Mouse (Mus musculus): ENCODE measurements at regions not wholly inside any gene's neighbourhood (a gene's known extent, or its start where the extent isn't known, plus 50 kb on each side); places are given as distances from the start of the nearest gene placed in this dataset.
A peak's percentile ranks its signal among the peaks of the same experiment; 100 is the strongest.

- no peak for DNase-seq (ENCODE audit: extremely low spot score, low spot score)
Observed at GRCm38 (mm10) chr17:64492614-64493269, 107.8 kb upstream of the Man2a1 start.

DNA sequence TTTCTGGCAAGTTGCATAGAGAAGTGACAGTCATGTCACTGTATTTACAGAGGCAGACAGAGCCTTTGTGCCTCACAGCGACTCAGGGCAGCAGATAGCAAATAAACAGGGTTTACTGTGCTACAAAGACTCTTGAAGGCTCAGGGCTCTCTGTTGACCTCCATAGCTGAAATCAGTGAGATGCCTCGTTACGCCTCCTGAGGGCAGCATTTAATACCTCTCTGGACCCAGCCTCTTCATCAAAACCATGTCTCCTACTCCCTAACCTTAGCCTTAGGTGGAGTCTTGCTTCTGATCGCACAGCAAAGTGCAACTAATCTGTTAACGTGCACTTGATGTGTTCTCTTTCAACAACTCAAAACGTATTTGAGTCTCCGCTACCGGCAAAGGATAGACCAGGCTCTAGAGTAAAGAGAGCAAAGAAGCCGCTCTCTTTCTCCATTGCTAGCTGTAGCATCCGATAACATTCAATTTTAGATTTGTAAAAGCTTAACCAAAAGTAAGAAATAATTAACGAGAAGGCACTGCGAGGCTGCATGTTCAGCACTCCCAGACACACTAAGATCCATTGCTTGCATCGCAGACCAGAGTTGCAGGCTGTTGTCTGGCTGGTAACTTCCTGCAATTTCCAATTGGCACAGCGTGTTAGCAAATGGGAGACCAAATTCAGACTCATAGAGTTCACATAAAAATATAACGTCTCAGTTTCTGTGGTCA lies 101.1 kb upstream of the Man2a1 start:
- peak; percentile 25 for DNase-seq (ENCODE audit: extremely low spot score, low spot score)

- no peak for DNase-seq (ENCODE audit: extremely low spot score, low spot score)
Observed at GRCm38 (mm10) chr17:64502376-64502775, 98.2 kb upstream of the Man2a1 start.

DNA sequence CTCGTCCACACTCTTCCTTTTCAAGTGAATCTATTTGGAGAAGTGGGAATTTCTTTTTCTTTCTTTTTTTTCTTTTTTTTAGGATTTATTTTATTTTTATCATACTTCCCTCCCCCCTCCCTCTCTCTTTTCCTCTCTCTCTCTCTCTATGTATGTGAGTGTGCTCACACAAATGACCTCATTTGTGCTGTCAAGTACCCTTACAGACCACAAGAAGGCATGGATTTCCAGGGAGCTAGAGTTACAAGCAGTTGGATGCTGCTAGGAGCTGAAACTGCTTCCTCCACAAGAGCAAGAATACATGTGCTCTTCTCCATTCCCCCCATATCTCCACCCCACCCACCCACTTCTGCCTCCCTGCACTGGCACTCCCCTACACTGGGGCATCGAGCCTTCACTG lies 94.6 kb upstream of the Man2a1 start:
- no peak for DNase-seq (ENCODE audit: extremely low spot score, low spot score)

DNA sequence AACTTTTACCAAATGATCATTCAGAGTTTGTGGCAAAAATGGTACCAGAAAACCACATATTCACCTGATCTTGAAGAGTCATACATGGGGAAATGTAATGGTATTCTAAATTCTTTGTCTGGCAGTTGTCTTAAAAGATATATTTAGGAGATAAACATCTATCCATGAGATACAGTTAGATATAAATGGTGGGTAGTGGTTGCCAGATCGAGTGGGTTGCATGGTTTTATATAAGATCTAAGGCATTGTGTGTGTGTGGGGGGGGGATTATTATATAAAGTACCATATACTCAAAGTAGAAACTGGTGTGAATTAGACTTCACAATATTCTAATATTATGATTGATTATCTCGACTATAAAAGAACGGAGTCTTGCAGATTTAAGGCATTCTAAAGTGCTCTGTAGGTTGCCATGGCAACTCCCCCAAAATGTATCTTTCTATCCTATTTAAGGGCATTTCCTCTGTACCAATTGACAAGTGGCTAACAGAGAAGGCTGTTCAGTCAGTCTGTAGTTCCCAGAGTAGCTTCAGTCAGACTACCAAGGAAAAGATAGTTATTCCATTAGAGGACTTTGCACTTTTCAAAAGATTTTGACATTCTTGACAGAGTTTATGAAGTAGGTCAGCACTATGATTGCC lies 89.3 kb upstream of the Man2a1 start:
- DNase-seq (ENCODE audit: extremely low spot score, low spot score): no peak

DNA sequence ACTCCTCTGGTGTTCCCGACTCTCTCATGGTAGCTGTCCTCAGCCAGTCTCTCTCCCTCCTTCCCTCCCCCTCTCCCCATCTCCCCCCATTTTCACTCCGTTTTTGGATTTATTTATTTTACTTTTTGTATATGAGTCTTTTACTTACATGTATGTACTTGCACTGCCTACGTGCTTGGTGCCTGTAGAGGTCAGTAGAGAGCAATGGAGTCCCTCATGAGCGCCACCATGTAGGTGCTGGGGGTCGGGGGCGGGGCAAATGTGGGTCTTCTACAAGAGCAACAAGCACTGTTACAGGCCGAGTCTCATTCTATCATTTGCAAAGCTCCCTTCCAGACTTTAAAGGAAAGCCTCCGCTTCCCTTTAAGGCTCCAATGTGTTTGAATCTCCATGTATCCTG lies 78.3 kb upstream of the Man2a1 start:
- DNase-seq (ENCODE audit: extremely low spot score, low spot score): no peak

DNA sequence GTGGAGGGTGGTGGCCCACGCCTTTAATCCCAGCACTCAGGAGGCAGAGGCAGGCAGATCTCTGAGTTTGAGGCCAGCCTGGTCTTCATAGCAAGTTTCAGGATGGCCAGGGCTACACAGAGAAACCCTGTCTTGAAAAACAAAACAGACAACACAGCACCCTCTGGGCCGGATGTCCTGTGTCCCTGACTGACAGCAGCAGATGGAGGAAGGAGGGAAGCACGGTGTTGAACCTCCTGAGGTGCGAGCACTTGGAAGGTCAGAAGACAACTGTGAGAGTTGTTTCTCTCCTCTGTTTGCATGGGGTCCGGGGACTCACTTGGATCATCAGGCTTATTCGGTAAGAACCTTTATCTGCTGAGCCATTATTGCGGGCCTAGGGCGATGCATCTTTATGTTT lies 76.6 kb upstream of the Man2a1 start:
- no peak for DNase-seq (ENCODE audit: extremely low spot score, low spot score)

GRCm38 (mm10) chr17:64527817-64528216 lies 72.7 kb upstream of the Man2a1 start:
- no peak for DNase-seq (ENCODE audit: extremely low spot score, low spot score)

GRCm38 (mm10) chr17:64528476-64528875 lies 72.1 kb upstream of the Man2a1 start:
- DNase-seq (ENCODE audit: extremely low spot score, low spot score): no peak

DNA sequence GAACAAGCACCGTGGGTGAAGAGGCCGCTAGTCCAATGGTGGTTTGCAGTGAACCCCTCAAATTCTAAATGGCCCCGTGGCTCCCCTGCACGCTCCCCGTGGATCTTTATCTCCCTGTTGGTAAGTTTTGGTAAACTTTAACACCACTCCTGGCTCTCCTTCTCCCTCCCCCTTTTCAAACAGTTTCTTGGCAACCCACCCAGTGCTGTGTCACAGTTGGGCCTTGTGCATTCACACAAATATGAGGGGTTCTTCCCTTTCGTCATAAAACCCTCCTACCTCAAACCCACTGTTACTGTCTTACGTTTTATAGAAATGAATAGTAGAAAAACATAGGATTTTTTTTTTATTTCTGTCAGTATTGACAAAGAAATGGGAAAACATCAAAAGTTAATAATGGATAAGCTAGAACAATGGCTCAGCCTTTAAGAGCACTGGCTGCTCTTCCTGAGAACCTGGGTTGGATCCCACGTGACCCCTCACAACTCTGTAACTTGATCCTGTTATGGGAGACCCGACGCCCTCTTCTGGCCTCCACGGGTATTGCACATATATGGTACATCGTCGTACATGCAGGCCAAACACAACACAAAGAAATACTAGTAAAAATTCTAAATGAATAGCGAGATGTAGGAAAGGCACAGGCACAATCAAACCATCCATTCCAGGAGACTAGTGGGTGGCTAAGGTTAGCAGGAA lies 71.1 kb upstream of the Man2a1 start:
- no peak for DNase-seq (ENCODE audit: extremely low spot score, low spot score)

GRCm38 (mm10) chr17:64531150-64531549 lies 69.4 kb upstream of the Man2a1 start:
- no peak for DNase-seq (ENCODE audit: extremely low spot score, low spot score)

DNA sequence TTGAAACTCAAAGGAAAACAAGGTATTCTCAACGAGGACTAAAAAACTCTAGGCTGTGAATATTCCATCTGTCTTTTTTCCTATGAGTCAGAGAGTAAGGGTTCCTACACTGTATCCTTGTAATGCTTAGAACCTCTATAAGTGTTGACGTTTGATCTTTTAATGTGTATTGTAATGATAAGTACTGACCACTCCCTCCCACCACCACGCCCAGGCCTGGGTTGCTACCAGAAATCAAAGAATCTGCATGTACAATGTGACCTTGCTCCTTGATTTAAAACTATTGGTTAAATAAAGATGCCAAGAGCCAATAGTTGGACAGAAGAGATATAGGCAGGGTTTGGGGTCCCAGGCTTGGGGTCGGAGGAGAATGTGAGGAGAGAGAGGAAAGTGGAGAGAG lies 66.2 kb upstream of the Man2a1 start:
- DNase-seq (ENCODE audit: extremely low spot score, low spot score): no peak

DNA sequence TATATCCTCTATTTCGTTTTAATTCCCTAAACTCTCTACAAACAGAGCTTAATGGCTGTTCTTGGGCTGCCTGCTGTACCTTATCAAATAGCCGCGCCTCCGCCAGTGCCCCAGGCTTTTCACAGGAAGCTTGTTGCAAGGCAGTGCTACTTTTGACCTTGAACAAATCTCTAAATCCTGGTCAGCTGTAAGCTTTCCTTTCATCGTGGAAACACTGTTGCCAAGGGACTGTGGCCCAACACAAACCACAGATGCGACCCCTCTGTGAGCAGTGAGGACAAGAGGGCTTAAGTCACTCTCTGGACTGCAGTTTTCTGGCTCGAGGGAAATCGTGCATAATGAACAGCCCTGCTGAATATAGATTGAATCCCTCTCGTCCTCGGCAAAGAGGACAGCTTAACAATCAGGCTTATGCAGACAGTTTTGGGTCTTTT lies 62.0 kb upstream of the Man2a1 start:
- no peak for DNase-seq (ENCODE audit: extremely low spot score, low spot score)

GRCm38 (mm10) chr17:64540411-64540810 lies 60.1 kb upstream of the Man2a1 start:
- DNase-seq (ENCODE audit: extremely low spot score, low spot score): no peak

- no peak for DNase-seq (ENCODE audit: extremely low spot score, low spot score)
Observed at GRCm38 (mm10) chr17:64548536-64548935, 52.0 kb upstream of the Man2a1 start.

- DNase-seq (ENCODE audit: extremely low spot score, low spot score): no peak
Observed at GRCm38 (mm10) chr17:64550034-64550433, 50.5 kb upstream of the Man2a1 start.

All from neural tube, embryonic 10.5 days (tissue).